Mouse (Mus musculus) myocyte (in vitro differentiated cells): ENCODE measurements around the gene Safb. TPM values are rescaled to one million over a fixed set of nuclear protein-coding genes. Genes with fewer than 3 reads are reported as not detected.

Source experiments
- H3K27me3 ChIP-seq: one replicate; pipeline ENCODE4 v1.6.1; 2011; ENCODE audit not compliant: control insufficient read depth, insufficient read depth, insufficient read length
- H3K36me3 ChIP-seq: one replicate; pipeline ENCODE4 v1.6.1; 2011; ENCODE audit not compliant: control insufficient read depth, insufficient read depth
- H3K4me2 ChIP-seq: one replicate; pipeline ENCODE4 v1.6.1; 2011; ENCODE audit warnings: low read depth, control low read depth
- H3K4me3 ChIP-seq: one replicate; pipeline ENCODE4 v1.5.1; 2011; ENCODE audit warnings: mild to moderate bottlenecking, control low read depth, moderate library complexity
- H3K79me2 ChIP-seq: one replicate; pipeline ENCODE4 v1.6.1; 2011; ENCODE audit not compliant: control insufficient read depth, insufficient read depth
- H3ac ChIP-seq: one replicate; pipeline ENCODE4 v1.6.1; 2011; ENCODE audit not compliant: control insufficient read depth, insufficient read length
- CEBPB ChIP-seq: IDR thresholded peaks from 2 replicates; pipeline ENCODE4 v1.6.1; 2011; ENCODE audit warnings: mild to moderate bottlenecking, moderate library complexity; ENCODE audit not compliant: poor library complexity, insufficient read depth, severe bottlenecking
- E2F4 ChIP-seq: IDR thresholded peaks from one replicate; pipeline ENCODE4 v1.6.1; 2011; ENCODE audit warnings: mild to moderate bottlenecking, control low read depth, moderate library complexity; ENCODE audit not compliant: insufficient read depth
- MAX ChIP-seq: IDR thresholded peaks from one replicate; pipeline ENCODE4 v1.6.1; 2011; ENCODE audit warnings: low read depth, mild to moderate bottlenecking, control low read depth
- MYOD1 ChIP-seq, 3 experiments: IDR thresholded peaks; one replicate each; pipeline ENCODE4 v1.6.1; 2011; ENCODE audit warnings: control low read depth in 2 of 3, low read depth in 2 of 3, mild to moderate bottlenecking in 2 of 3, moderate library complexity in 1 of 3; ENCODE audit not compliant: insufficient read length in 2 of 3, control insufficient read depth in 1 of 3
- MYOG ChIP-seq, 3 experiments: IDR thresholded peaks; one replicate each; pipeline ENCODE4 v1.6.1; 2011; ENCODE audit warnings: control low read depth in 2 of 3, low read depth in 2 of 3, mild to moderate bottlenecking in 2 of 3; ENCODE audit not compliant: insufficient read length in 2 of 3, control insufficient read depth in 1 of 3, insufficient read depth in 1 of 3
- POLR2A ChIP-seq: IDR thresholded peaks from one replicate; pipeline ENCODE4 v1.6.1; 2011; ENCODE audit warnings: low read depth, mild to moderate bottlenecking, control low read depth, moderate library complexity; ENCODE audit not compliant: insufficient read length
- POLR2AphosphoS2 ChIP-seq: IDR thresholded peaks from one replicate; pipeline ENCODE4 v1.6.1; 2011; ENCODE audit warnings: low read depth, control low read depth; ENCODE audit not compliant: insufficient read length
- REST ChIP-seq: IDR thresholded peaks from one replicate; pipeline ENCODE4 v1.6.1; 2011; ENCODE audit warnings: mild to moderate bottlenecking, control low read depth, moderate library complexity; ENCODE audit not compliant: insufficient read depth, insufficient read length
- SRF ChIP-seq: IDR thresholded peaks from one replicate; pipeline ENCODE4 v1.6.1; 2011; ENCODE audit warnings: low read depth; ENCODE audit not compliant: control insufficient read depth, insufficient read length
- TCF12 ChIP-seq: IDR thresholded peaks from one replicate; pipeline ENCODE4 v1.6.1; 2011; ENCODE audit warnings: mild to moderate bottlenecking, control low read depth; ENCODE audit not compliant: poor library complexity, insufficient read depth, severe bottlenecking
- TCF3 ChIP-seq: IDR thresholded peaks from one replicate; pipeline ENCODE4 v1.6.1; 2011; ENCODE audit warnings: low read depth, control low read depth; ENCODE audit not compliant: insufficient read length
- USF1 ChIP-seq: IDR thresholded peaks from one replicate; pipeline ENCODE4 v1.6.1; 2011; ENCODE audit warnings: low read depth, mild to moderate bottlenecking, control low read depth, moderate library complexity
- polyA plus RNA-seq: library from polyadenylated mRNA; unstranded; fragments of >200 nt; fragmentation: generic; extraction: Trizol; gene quantifications from one replicate; pipeline ENCODE4 v1.2.1, GENCODE M21; 2012; ENCODE audit warnings: missing spikeins

Safb gene
- polyA plus RNA-seq, 1 experiment = 58.9 TPM

GRCm38 (mm10) chr17:56583611-56584256, 891 bp upstream of the Safb start:
- H3K79me2 ChIP-seq = peaks cover 89% of the 10 kb centered on the region
- TF ChIP-seq MYOG (IDR thresholded peaks at IDR 0.05; ENCODE audit: control insufficient read depth in 1 of 3, insufficient read depth in 1 of 3, insufficient read length in 2 of 3, low read depth in 2 of 3) (peak in 1 of 3 experiments; percentile 9), REST (no peak), CEBPB (0 out of 2 replicates have a peak, but pooled peaks have one; percentile 23)
- peak overlapping the region; percentile 93 for H3K4me2 ChIP-seq
- peaks cover 38% of the 10 kb centered on the region for H3K36me3 ChIP-seq
- no peaks in the 10 kb centered on the region for H3K27me3 ChIP-seq
- peak overlapping the region; percentile 97 for H3K4me3 ChIP-seq
- H3ac ChIP-seq = peak overlapping the region; percentile 85

GRCm38 (mm10) chr17:56585171-56585821, 671 bp downstream of the Safb start:
- peak overlapping the region; percentile 94 for H3K4me2 ChIP-seq
- H3K36me3 ChIP-seq = peaks cover 35% of the 10 kb centered on the region
- peak overlapping the region; percentile 97 for H3K4me3 ChIP-seq
- no peaks in the 10 kb centered on the region for H3K27me3 ChIP-seq
- TF ChIP-seq POLR2A (peak; percentile 0), MYOD1 (IDR thresholded peaks at IDR 0.05; ENCODE audit: control insufficient read depth in 1 of 3, insufficient read length in 2 of 3, low read depth in 2 of 3) (no peak)
- H3ac ChIP-seq = peak overlapping the region; percentile 85
- peaks cover 88% of the 10 kb centered on the region for H3K79me2 ChIP-seq

GRCm38 (mm10) chr17:56587773-56588172, 3.1 kb downstream of the Safb start:
- TF ChIP-seq MAX (no peak), USF1 (no peak)
- no peak overlapping the region for H3ac ChIP-seq
- H3K36me3 ChIP-seq = peaks cover 36% of the 10 kb centered on the region
- no peak overlapping the region for H3K4me3 ChIP-seq
- H3K79me2 ChIP-seq = peaks cover 88% of the 10 kb centered on the region
- no peaks in the 10 kb centered on the region for H3K27me3 ChIP-seq
- H3K4me2 ChIP-seq = peak overlapping the region; percentile 94

GRCm38 (mm10) chr17:56588921-56589320, 4.3 kb downstream of the Safb start:
- TF ChIP-seq POLR2A (no peak), SRF (no peak)
- Histone ChIP-seq H3K36me3 (peaks cover 35% of the 10 kb centered on the region), H3K79me2 (peaks cover 86% of the 10 kb centered on the region), H3ac (no peak overlapping the region), H3K4me3 (no peak overlapping the region), H3K4me2 (peak overlapping the region; percentile 94), H3K27me3 (no peaks in the 10 kb centered on the region)

GRCm38 (mm10) chr17:56592553-56592952, 7.9 kb downstream of the Safb start:
- TF ChIP-seq MYOG (IDR thresholded peaks at IDR 0.05; ENCODE audit: control insufficient read depth in 1 of 3, insufficient read depth in 1 of 3, insufficient read length in 2 of 3, low read depth in 2 of 3) (peak in 2 of 3 experiments; percentile 41 to 64), USF1 (no peak), E2F4 (no peak), CEBPB (no peak), TCF12 (peak; percentile 48), MYOD1 (IDR thresholded peaks at IDR 0.05; ENCODE audit: control insufficient read depth in 1 of 3, insufficient read length in 2 of 3, low read depth in 2 of 3) (peak in 2 of 3 experiments; percentile 51 to 86)
- Histone ChIP-seq H3K4me2 (peak overlapping the region; percentile 50), H3K27me3 (no peaks in the 10 kb centered on the region), H3K36me3 (peaks cover 61% of the 10 kb centered on the region), H3ac (no peak overlapping the region), H3K79me2 (peaks cover 89% of the 10 kb centered on the region), H3K4me3 (no peak overlapping the region)

GRCm38 (mm10) chr17:56593527-56594271, 9.1 kb downstream of the Safb start:
- Histone ChIP-seq H3K4me2 (peak overlapping the region; percentile 63), H3ac (no peak overlapping the region), H3K4me3 (no peak overlapping the region), H3K79me2 (peaks cover 77% of the 10 kb centered on the region), H3K27me3 (no peaks in the 10 kb centered on the region), H3K36me3 (peaks cover 65% of the 10 kb centered on the region)
- peak; percentile 97 for TF ChIP-seq TCF3
- peak; percentile 99 to 100 (median 100) for TF ChIP-seq MYOG (IDR thresholded peaks at IDR 0.05; ENCODE audit: control insufficient read depth in 1 of 3, insufficient read depth in 1 of 3, insufficient read length in 2 of 3, low read depth in 2 of 3)
- TF ChIP-seq E2F4 = no peak
- peak; percentile 61 for TF ChIP-seq POLR2A
- TF ChIP-seq REST = no peak
- TF ChIP-seq USF1 = no peak
- TF ChIP-seq POLR2AphosphoS2 = peak; percentile 43
- TF ChIP-seq SRF = no peak
- peak; percentile 99 to 100 (median 100) for TF ChIP-seq MYOD1 (IDR thresholded peaks at IDR 0.05; ENCODE audit: control insufficient read depth in 1 of 3, insufficient read length in 2 of 3, low read depth in 2 of 3)
- TF ChIP-seq MAX = no peak
- peak; percentile 99 for TF ChIP-seq TCF12
- TF ChIP-seq CEBPB = peak; percentile 45; the same call in 1 of the 2 replicates
